Mouse (Mus musculus): ENCODE measurements around the gene Trim16. TPM values are rescaled to one million over a fixed set of nuclear protein-coding genes. Genes with fewer than 3 reads are reported as not detected.

The Trim16 gene
- 18.1 TPM in 2 replicates for polyA plus RNA-seq (2015; fragmentation: Nextera tagmentation; extraction: Ambion mirVana)

- WGBS, result 5% methylated on average over 15 of the region's 15 CpGs
- Histone ChIP-seq H3K9me3 (ENCODE audit: low read length) (no peaks in the 10 kb centered on the region), H3K4me1 (ENCODE audit: insufficient read depth, low read length) (peaks cover 38% of the 10 kb centered on the region), H3K4me3 (ENCODE audit: low read length) (peak within 1 kb of the TSS; percentile 58), H3K9ac (replicated peaks; ENCODE audit: low read length) (peak within 1 kb of the TSS; percentile 69), H3K4me2 (replicated peaks; ENCODE audit: low read depth, low read length) (peak within 1 kb of the TSS; percentile 84), H3K27ac (ENCODE audit: low read length) (peak within 1 kb of the TSS; percentile 88), H3K36me3 (ENCODE audit: insufficient read depth, low read length) (no peaks in the 10 kb centered on the region), H3K27me3 (ENCODE audit: insufficient read depth, low read length) (no peaks in the 10 kb centered on the region)
- peak; percentile 85 for ATAC-seq (ENCODE audit: low FRiP score, low TSS enrichment)
Measured at GRCm38 (mm10) chr11:62820059-62820541, at the start of gene Trim16. Gene Trim16 (plus strand): TSS chr11:62820231.

DNA sequence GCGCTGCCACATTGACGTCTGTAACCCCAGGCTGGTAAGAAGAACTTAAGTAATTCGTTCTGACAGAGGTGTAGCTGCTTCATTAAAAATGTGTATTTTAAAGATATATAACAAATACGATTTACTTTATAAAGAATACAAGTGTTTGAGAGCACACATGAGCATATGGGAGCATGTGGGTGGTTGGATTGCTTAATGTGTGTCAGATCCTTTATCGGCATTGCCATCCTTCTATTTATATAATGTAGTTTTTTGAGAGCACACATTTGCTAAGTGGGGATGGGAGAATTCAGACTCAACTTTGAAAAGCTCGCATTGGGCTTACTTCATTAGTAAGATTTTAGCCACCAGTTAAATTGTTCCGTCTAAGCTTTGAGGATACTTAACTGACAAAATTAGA lies 43.5 kb upstream of the Trim16 start:
- ATAC-seq (ENCODE audit: low FRiP score, low TSS enrichment), result no peak
- no peak overlapping the region for H3K27ac ChIP-seq (ENCODE audit: low read length)
- peaks cover 56% of the 10 kb centered on the region for H3K9me3 ChIP-seq (ENCODE audit: low read length)
- no peak overlapping the region for H3K4me3 ChIP-seq (ENCODE audit: low read length)
- peaks cover 53% of the 10 kb centered on the region for H3K36me3 ChIP-seq (ENCODE audit: insufficient read depth, low read length)
- no peak overlapping the region for H3K9ac ChIP-seq (replicated peaks; ENCODE audit: low read length)
- 97% methylated on average over 7 of the region's 7 CpGs for WGBS
- no peaks in the 10 kb centered on the region for H3K27me3 ChIP-seq (ENCODE audit: insufficient read depth, low read length)
- H3K4me2 ChIP-seq (replicated peaks; ENCODE audit: low read depth, low read length), result no peak overlapping the region
- H3K4me1 ChIP-seq (ENCODE audit: insufficient read depth, low read length), result no peaks in the 10 kb centered on the region

- Histone ChIP-seq H3K9ac (replicated peaks; ENCODE audit: low read length) (peak within 1 kb of the TSS; percentile 81), H3K36me3 (ENCODE audit: insufficient read depth, low read length) (peaks cover 19% of the 10 kb centered on the region), H3K4me1 (ENCODE audit: insufficient read depth, low read length) (peaks cover 8% of the 10 kb centered on the region), H3K27me3 (ENCODE audit: insufficient read depth, low read length) (no peaks in the 10 kb centered on the region), H3K4me2 (replicated peaks; ENCODE audit: low read depth, low read length) (peak within 1 kb of the TSS; percentile 85), H3K9me3 (ENCODE audit: low read length) (peaks cover 1% of the 10 kb centered on the region; the same call in 1 of the 2 replicates), H3K4me3 (ENCODE audit: low read length) (peak within 1 kb of the TSS; percentile 64), H3K27ac (ENCODE audit: low read length) (no peak within 1 kb of the TSS; the same call in 1 of the 2 replicates)
- ATAC-seq (ENCODE audit: low FRiP score, low TSS enrichment), result peak; percentile 96
- 6% methylated on average over 34 of the region's 34 CpGs for WGBS
Measured at GRCm38 (mm10) chr11:62788935-62789616, 31.0 kb upstream of the Trim16 start, which contains the start of gene Zfp286. Gene Zfp286 (minus strand): TSS chr11:62789462.

DNA sequence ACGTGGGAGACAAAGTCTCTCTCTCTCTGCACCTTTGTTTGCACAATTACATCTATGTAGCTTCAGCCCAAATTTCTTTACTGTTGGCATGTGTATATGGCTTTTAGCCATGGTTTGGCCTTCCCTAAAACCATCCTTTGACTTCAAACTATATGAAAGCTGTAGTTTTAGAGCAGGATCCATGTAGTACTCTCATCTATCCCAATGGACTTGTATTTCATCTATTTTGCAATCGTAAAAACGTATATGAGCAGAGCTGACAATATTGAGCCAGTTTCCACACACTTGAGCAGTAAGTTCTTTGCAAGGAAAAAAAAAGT lies 30.5 kb upstream of the Trim16 start:
- Histone ChIP-seq H3K36me3 (ENCODE audit: insufficient read depth, low read length) (peaks cover 14% of the 10 kb centered on the region), H3K27me3 (ENCODE audit: insufficient read depth, low read length) (no peaks in the 10 kb centered on the region), H3K9me3 (ENCODE audit: low read length) (no peaks in the 10 kb centered on the region), H3K4me2 (replicated peaks; ENCODE audit: low read depth, low read length) (peak overlapping the region; percentile 85), H3K27ac (ENCODE audit: low read length) (no peak overlapping the region), H3K4me1 (ENCODE audit: insufficient read depth, low read length) (peaks cover 8% of the 10 kb centered on the region), H3K9ac (replicated peaks; ENCODE audit: low read length) (peak overlapping the region; percentile 81), H3K4me3 (ENCODE audit: low read length) (peak overlapping the region; percentile 64)
- ATAC-seq (ENCODE audit: low FRiP score, low TSS enrichment), result peak; percentile 21; the same call in 1 of the 2 replicates
- WGBS, result 60% methylated on average over 3 of the region's 3 CpGs

DNA sequence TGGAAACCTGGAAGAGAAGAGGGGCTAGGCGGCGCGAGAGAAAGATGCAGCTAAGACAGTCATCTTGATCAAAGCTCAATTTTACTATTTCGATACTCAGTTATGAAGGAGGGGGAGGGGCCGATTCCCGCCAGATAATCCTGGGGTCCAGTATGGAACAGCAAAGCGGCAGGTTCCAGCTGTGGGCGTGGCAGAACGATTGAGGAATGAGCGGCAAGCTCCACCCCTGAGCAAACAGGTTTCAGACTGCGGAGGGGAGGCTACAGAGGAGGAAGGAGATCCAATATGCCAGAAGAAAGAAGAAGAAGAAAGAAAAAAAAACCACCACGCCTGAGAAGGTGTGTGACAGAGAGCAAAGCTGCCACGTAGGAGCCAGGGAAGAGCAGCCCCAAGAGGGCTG lies 15.9 kb upstream of the Trim16 start:
- H3K4me2 ChIP-seq (replicated peaks; ENCODE audit: low read depth, low read length), result no peak overlapping the region
- H3K9me3 ChIP-seq (ENCODE audit: low read length), result peaks cover under 1% of the 10 kb centered on the region; the same call in 1 of the 2 replicates
- H3K4me3 ChIP-seq (ENCODE audit: low read length), result no peak overlapping the region
- H3K9ac ChIP-seq (replicated peaks; ENCODE audit: low read length), result no peak overlapping the region
- 49% methylated on average over 13 of the region's 13 CpGs for WGBS
- no peak overlapping the region for H3K27ac ChIP-seq (ENCODE audit: low read length)
- no peaks in the 10 kb centered on the region for H3K27me3 ChIP-seq (ENCODE audit: insufficient read depth, low read length)
- no peaks in the 10 kb centered on the region for H3K36me3 ChIP-seq (ENCODE audit: insufficient read depth, low read length)
- H3K4me1 ChIP-seq (ENCODE audit: insufficient read depth, low read length), result no peaks in the 10 kb centered on the region
- no peak for ATAC-seq (ENCODE audit: low FRiP score, low TSS enrichment)

GRCm38 (mm10) chr11:62807965-62808364 lies 12.1 kb upstream of the Trim16 start:
- Histone ChIP-seq H3K36me3 (ENCODE audit: insufficient read depth, low read length) (no peaks in the 10 kb centered on the region), H3K9me3 (ENCODE audit: low read length) (no peaks in the 10 kb centered on the region), H3K27me3 (ENCODE audit: insufficient read depth, low read length) (no peaks in the 10 kb centered on the region), H3K4me2 (replicated peaks; ENCODE audit: low read depth, low read length) (no peak overlapping the region), H3K4me1 (ENCODE audit: insufficient read depth, low read length) (no peaks in the 10 kb centered on the region), H3K9ac (replicated peaks; ENCODE audit: low read length) (no peak overlapping the region), H3K4me3 (ENCODE audit: low read length) (no peak overlapping the region), H3K27ac (ENCODE audit: low read length) (no peak overlapping the region)
- no peak for ATAC-seq (ENCODE audit: low FRiP score, low TSS enrichment)
- 89% methylated on average over 2 of the region's 2 CpGs for WGBS

- ATAC-seq (ENCODE audit: low FRiP score, low TSS enrichment), result no peak
- 59% methylated on average over 4 of the region's 4 CpGs for WGBS
- H3K27ac ChIP-seq (ENCODE audit: low read length), result no peak overlapping the region
Measured at GRCm38 (mm10) chr11:62809201-62809600, 10.8 kb upstream of the Trim16 start.

GRCm38 (mm10) chr11:62812268-62812667 lies 7.8 kb upstream of the Trim16 start:
- Histone ChIP-seq H3K4me1 (ENCODE audit: insufficient read depth, low read length) (peaks cover 5% of the 10 kb centered on the region; the same call in 1 of the 2 replicates), H3K9ac (replicated peaks; ENCODE audit: low read length) (no peak overlapping the region), H3K27ac (ENCODE audit: low read length) (no peak overlapping the region), H3K9me3 (ENCODE audit: low read length) (no peaks in the 10 kb centered on the region), H3K36me3 (ENCODE audit: insufficient read depth, low read length) (no peaks in the 10 kb centered on the region), H3K27me3 (ENCODE audit: insufficient read depth, low read length) (no peaks in the 10 kb centered on the region), H3K4me3 (ENCODE audit: low read length) (no peak overlapping the region), H3K4me2 (replicated peaks; ENCODE audit: low read depth, low read length) (no peak overlapping the region)
- 89% methylated on average over 6 of the region's 6 CpGs for WGBS
- ATAC-seq (ENCODE audit: low FRiP score, low TSS enrichment), result no peak

More at GRCm38 (mm10) chr11:62809201-62809600, 10.8 kb upstream of the Trim16 start:
- Histone ChIP-seq H3K4me3 (ENCODE audit: low read length) (no peak overlapping the region), H3K27me3 (ENCODE audit: insufficient read depth, low read length) (no peaks in the 10 kb centered on the region), H3K9ac (replicated peaks; ENCODE audit: low read length) (no peak overlapping the region), H3K4me2 (replicated peaks; ENCODE audit: low read depth, low read length) (no peak overlapping the region), H3K4me1 (ENCODE audit: insufficient read depth, low read length) (no peaks in the 10 kb centered on the region), H3K9me3 (ENCODE audit: low read length) (no peaks in the 10 kb centered on the region), H3K36me3 (ENCODE audit: insufficient read depth, low read length) (no peaks in the 10 kb centered on the region)

GRCm38 (mm10) chr11:62813497-62813896 lies 6.5 kb upstream of the Trim16 start:
- Histone ChIP-seq H3K27ac (ENCODE audit: low read length) (no peak overlapping the region), H3K4me3 (ENCODE audit: low read length) (no peak overlapping the region), H3K9me3 (ENCODE audit: low read length) (no peaks in the 10 kb centered on the region), H3K4me2 (replicated peaks; ENCODE audit: low read depth, low read length) (no peak overlapping the region), H3K36me3 (ENCODE audit: insufficient read depth, low read length) (no peaks in the 10 kb centered on the region), H3K9ac (replicated peaks; ENCODE audit: low read length) (no peak overlapping the region), H3K27me3 (ENCODE audit: insufficient read depth, low read length) (no peaks in the 10 kb centered on the region), H3K4me1 (ENCODE audit: insufficient read depth, low read length) (peaks cover 5% of the 10 kb centered on the region; the same call in 1 of the 2 replicates)
- WGBS, result 31% methylated on average over 1 of the region's 1 CpGs
- ATAC-seq (ENCODE audit: low FRiP score, low TSS enrichment), result no peak

- H3K27me3 ChIP-seq (ENCODE audit: insufficient read depth, low read length), result no peaks in the 10 kb centered on the region
- H3K9ac ChIP-seq (replicated peaks; ENCODE audit: low read length), result no peak overlapping the region
- ATAC-seq (ENCODE audit: low FRiP score, low TSS enrichment), result peak; percentile 59; the same call in 1 of the 2 replicates
- no peak overlapping the region for H3K4me3 ChIP-seq (ENCODE audit: low read length)
- 70% methylated on average over 6 of the region's 6 CpGs for WGBS
- no peak overlapping the region for H3K4me2 ChIP-seq (replicated peaks; ENCODE audit: low read depth, low read length)
- no peaks in the 10 kb centered on the region for H3K36me3 ChIP-seq (ENCODE audit: insufficient read depth, low read length)
- no peaks in the 10 kb centered on the region for H3K9me3 ChIP-seq (ENCODE audit: low read length)
- H3K27ac ChIP-seq (ENCODE audit: low read length), result no peak overlapping the region
- peaks cover 10% of the 10 kb centered on the region; the same call in 1 of the 2 replicates for H3K4me1 ChIP-seq (ENCODE audit: insufficient read depth, low read length)
Measured at GRCm38 (mm10) chr11:62813970-62814624, 5.9 kb upstream of the Trim16 start.
